26 mouse cellular contexts compared by ENCODE assay signal in the genomic region with DNA sequence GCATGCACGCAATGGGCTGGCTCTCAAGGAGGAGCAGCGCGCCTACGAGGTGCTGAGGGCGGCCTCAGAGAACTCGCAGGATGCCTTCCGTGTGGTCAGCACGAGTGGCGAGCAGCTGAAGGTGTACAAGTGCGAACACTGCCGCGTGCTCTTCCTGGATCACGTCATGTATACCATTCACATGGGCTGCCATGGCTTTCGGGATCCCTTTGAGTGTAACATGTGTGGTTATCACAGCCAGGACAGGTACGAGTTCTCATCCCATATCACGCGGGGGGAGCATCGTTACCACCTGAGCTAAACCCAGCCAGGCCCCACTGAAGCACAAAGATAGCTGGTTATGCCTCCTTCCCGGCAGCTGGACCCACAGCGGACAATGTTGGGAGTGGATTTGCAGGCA. TPM values are rescaled to one million over a fixed set of nuclear protein-coding genes. Genes with fewer than 3 reads are reported as not detected.
DNase-seq lines count a peak whose midpoint lies in the region; ATAC-seq and TF ChIP-seq lines count a peak whose summit lies in the region.
"Had no signal": no experiment of that assay in that cellular context is flagged by ENCODE, and none has a peak within 500 bp of the region (broad histone marks: within the 10 kb centered on the region; RNA-seq: fewer than 3 reads in every experiment).

No protein-coding gene starts in this region.

- H3K27ac ChIP-seq in forebrain, embryonic 11.5 days (ENCODE audit: low read depth, low read length) = no peak overlapping the region
- H3K27ac ChIP-seq in forebrain, postnatal 0 days (ENCODE audit: low read depth, low read length) = no peak overlapping the region
- H3K27ac ChIP-seq in heart, embryonic 15.5 days = no peak overlapping the region
- H3K27ac ChIP-seq in midbrain, embryonic 13.5 days = no peak overlapping the region
- H3K27ac ChIP-seq: forebrain, embryonic 10.5 days; hindbrain, embryonic 13.5 days; intestine, embryonic 15.5 days had no signal

- TF ChIP-seq CTCF in forebrain, postnatal 0 days (IDR thresholded peaks at IDR 0.05; ENCODE audit: low read depth) = no peak
- no peak for TF ChIP-seq CTCF in E14TG2a.4 (conservative IDR thresholded peaks at IDR 0.05; ENCODE audit: low read length)

- H3K4me2 ChIP-seq in forebrain, embryonic 11.5 days (ENCODE audit: low read depth, low read length, severe bottlenecking) = no peak overlapping the region
- no peak overlapping the region for H3K4me2 ChIP-seq in forebrain, postnatal 0 days (ENCODE audit: low read depth)
- no peak overlapping the region for H3K4me2 ChIP-seq in heart, embryonic 15.5 days
- no peak overlapping the region for H3K4me2 ChIP-seq in midbrain, embryonic 13.5 days (replicated peaks)
- H3K4me2 ChIP-seq: heart, embryonic 12.5 days; hindbrain, embryonic 13.5 days; intestine, embryonic 15.5 days had no signal

- no peak overlapping the region for H3K9ac ChIP-seq in forebrain, embryonic 11.5 days (ENCODE audit: low read length)
- H3K9ac ChIP-seq in forebrain, postnatal 0 days = no peak overlapping the region
- H3K9ac ChIP-seq in heart, embryonic 15.5 days = no peak overlapping the region
- no peak overlapping the region for H3K9ac ChIP-seq in midbrain, embryonic 13.5 days (replicated peaks)
- H3K9ac ChIP-seq: heart, embryonic 12.5 days; hindbrain, embryonic 13.5 days; intestine, embryonic 15.5 days had no signal

- 92% methylated on average over 20 of the region's 20 CpGs for WGBS in forebrain, embryonic 11.5 days
- WGBS in forebrain, postnatal 0 days = 94% methylated on average over 20 of the region's 20 CpGs
- WGBS in heart, embryonic 15.5 days = 90% methylated on average over 20 of the region's 20 CpGs
- WGBS in midbrain, embryonic 13.5 days = 95% methylated on average over 20 of the region's 20 CpGs

- ATAC-seq in forebrain, embryonic 11.5 days (replicated peaks; ENCODE audit: low FRiP score) = 0 out of 2 replicates have a peak, but pooled peaks have one; percentile 5
- no peak for ATAC-seq in forebrain, postnatal 0 days
- peak; percentile 18; the same call in 1 of the 2 replicates for ATAC-seq in heart, embryonic 15.5 days (replicated peaks; ENCODE audit: insufficient number of reproducible peaks, insufficient read depth, low FRiP score, low read depth)
- no peak for ATAC-seq in midbrain, embryonic 13.5 days
- ATAC-seq: forebrain, embryonic 14.5 days; hindbrain, embryonic 16.5 days; intestine, embryonic 15.5 days; Patski had no signal

- no peaks in the 10 kb centered on the region for H3K9me3 ChIP-seq in forebrain, embryonic 11.5 days (ENCODE audit: control insufficient read depth, low read length)
- H3K9me3 ChIP-seq in forebrain, postnatal 0 days (ENCODE audit: low read length) = no peaks in the 10 kb centered on the region
- H3K9me3 ChIP-seq in heart, embryonic 15.5 days (replicated peaks) = no peaks in the 10 kb centered on the region
- H3K9me3 ChIP-seq in E14TG2a.4 (ENCODE audit: low read length) = no peaks in the 10 kb centered on the region
- H3K9me3 ChIP-seq in midbrain, embryonic 13.5 days = no peaks in the 10 kb centered on the region
- H3K9me3 ChIP-seq: forebrain, embryonic 10.5 days; G1E; heart, embryonic 12.5 days; hindbrain, embryonic 13.5 days; intestine, embryonic 15.5 days had no signal

- H3K4me3 ChIP-seq in forebrain, embryonic 11.5 days (ENCODE audit: low read depth, low read length) = no peak overlapping the region
- no peak overlapping the region for H3K4me3 ChIP-seq in forebrain, postnatal 0 days (ENCODE audit: low read depth, low read length)
- H3K4me3 ChIP-seq in heart, embryonic 15.5 days = no peak overlapping the region
- peak overlapping the region; percentile 35 for H3K4me3 ChIP-seq in E14TG2a.4 (replicated peaks; ENCODE audit: low read length)
- H3K4me3 ChIP-seq in midbrain, embryonic 13.5 days (replicated peaks) = no peak overlapping the region
- H3K4me3 ChIP-seq: forebrain, embryonic 10.5 days; heart, embryonic 12.5 days; hindbrain, embryonic 13.5 days; intestine, embryonic 15.5 days had no signal

- no peaks in the 10 kb centered on the region for H3K4me1 ChIP-seq in forebrain, embryonic 11.5 days (replicated peaks; ENCODE audit: control insufficient read depth, insufficient read depth, low read length)
- no peaks in the 10 kb centered on the region for H3K4me1 ChIP-seq in forebrain, postnatal 0 days (ENCODE audit: insufficient read depth)
- H3K4me1 ChIP-seq in heart, embryonic 15.5 days (replicated peaks) = no peaks in the 10 kb centered on the region
- peaks cover 9% of the 10 kb centered on the region for H3K4me1 ChIP-seq in E14TG2a.4 (replicated peaks; ENCODE audit: low read depth, low read length)
- H3K4me1 ChIP-seq in midbrain, embryonic 13.5 days (replicated peaks) = no peaks in the 10 kb centered on the region
- H3K4me1 ChIP-seq: forebrain, embryonic 10.5 days; heart, embryonic 12.5 days; hindbrain, embryonic 13.5 days; intestine, embryonic 15.5 days had no signal

- H3K36me3 ChIP-seq in forebrain, embryonic 11.5 days (ENCODE audit: control insufficient read depth, insufficient read depth, low read length) = no peaks in the 10 kb centered on the region
- no peaks in the 10 kb centered on the region for H3K36me3 ChIP-seq in forebrain, postnatal 0 days (ENCODE audit: insufficient read depth)
- H3K36me3 ChIP-seq in heart, embryonic 15.5 days = no peaks in the 10 kb centered on the region
- H3K36me3 ChIP-seq in E14TG2a.4 (ENCODE audit: insufficient read depth, low read length) = no peaks in the 10 kb centered on the region
- no peaks in the 10 kb centered on the region for H3K36me3 ChIP-seq in midbrain, embryonic 13.5 days
- H3K36me3 ChIP-seq: forebrain, embryonic 10.5 days; heart, embryonic 12.5 days; hindbrain, embryonic 13.5 days; intestine, embryonic 15.5 days had no signal

- no peak for DNase-seq in forebrain, embryonic 11.5 days (ENCODE audit: low spot score)
- DNase-seq in forebrain, postnatal 0 days = no peak
- DNase-seq in heart, adult 9 months (ENCODE audit: low spot score in 2 of 2) = no peak
- DNase-seq: adrenal gland, adult 2 months; adrenal gland, postnatal 14 days; cerebellum, adult 11-12 months; cerebellum, adult 8-10 months; cerebellum, postnatal 10 days; cerebellum, postnatal 36 days; gastrocnemius, postnatal 10 days; gastrocnemius, postnatal 36 days; heart, postnatal 14 days; heart, postnatal 4 days; kidney, adult 11 months; kidney, adult 8-10 months had no signal

- H3K27me3 ChIP-seq in forebrain, embryonic 11.5 days (ENCODE audit: control insufficient read depth, insufficient read depth, low read length) = no peaks in the 10 kb centered on the region
- H3K27me3 ChIP-seq in forebrain, postnatal 0 days (ENCODE audit: insufficient read depth, low read length) = no peaks in the 10 kb centered on the region
- no peaks in the 10 kb centered on the region for H3K27me3 ChIP-seq in heart, embryonic 15.5 days
- peaks cover 37% of the 10 kb centered on the region for H3K27me3 ChIP-seq in E14TG2a.4 (ENCODE audit: insufficient read depth, low read length)
- H3K27me3 ChIP-seq in midbrain, embryonic 13.5 days = no peaks in the 10 kb centered on the region
- H3K27me3 ChIP-seq: heart, embryonic 12.5 days; hindbrain, embryonic 13.5 days; intestine, embryonic 15.5 days had no signal

RNA-seq across cellular contexts. Expression of a gene that starts 39.5 kb away (rescaled TPM):
- polyA plus RNA-seq in forebrain, embryonic 11.5 days (2014; fragmentation: Nextera tagmentation; extraction: Ambion mirVana) = 89.5 and 101 TPM in 2 replicates
- 4.8 and 7.8 TPM in 2 replicates for total RNA-seq in forebrain, postnatal 0 days (2014; rRNA removed)
- polyA plus RNA-seq in forebrain, postnatal 0 days (2015; fragmentation: Nextera tagmentation; extraction: Ambion mirVana) = 4.4 and 4.9 TPM in 2 replicates
- 42.5 and 45.8 TPM in 2 replicates for polyA plus RNA-seq in heart, embryonic 15.5 days (2015; fragmentation: Nextera tagmentation; extraction: Ambion mirVana)
- polyA plus RNA-seq in midbrain, embryonic 13.5 days (2015; fragmentation: Nextera tagmentation; extraction: Ambion mirVana) = 23.6 and 26.2 TPM in 2 replicates

Comparison
In these comparisons a context has a peak if more than half of its experiments do, and no peak if none do; other contexts are left out.
1. ATAC-seq: peak in forebrain, embryonic 11.5 days (single experiment) and heart, embryonic 15.5 days (single experiment); none in forebrain, postnatal 0 days (single experiment) and midbrain, embryonic 13.5 days (single experiment).